Mouse (Mus musculus) kidney, embryonic 16.5 days (tissue): ENCODE results near the gene Traf3ip2. TPM values are rescaled to one million over a fixed set of nuclear protein-coding genes. Genes with fewer than 3 reads are reported as not detected.

Experiments used
- ATAC-seq: fragments of 200-750 bp; cut with Nextera tagmentation; 2 replicates; pipeline ENCODE4 v1.8.0; 2017; ENCODE audit warnings: moderate TSS enrichment; ENCODE audit not compliant: low FRiP score, low TSS enrichment
- H3K27ac ChIP-seq: fragments of 300-500 bp; sonication (generic); 2 replicates; pipeline ENCODE4 v1.5.1; 2014; ENCODE audit warnings: low read length
- H3K27me3 ChIP-seq: fragments of 300-500 bp; sonication (generic); 2 replicates; pipeline ENCODE4 v1.6.1; 2014; ENCODE audit warnings: low read length, control low read depth, mixed read lengths; ENCODE audit not compliant: insufficient read depth
- H3K36me3 ChIP-seq: fragments of 300-500 bp; sonication (generic); 2 replicates; pipeline ENCODE4 v1.6.1; 2014; ENCODE audit warnings: low read length, control low read depth, mixed read lengths; ENCODE audit not compliant: insufficient read depth
- H3K4me1 ChIP-seq: fragments of 300-500 bp; sonication (generic); 2 replicates; pipeline ENCODE4 v1.6.1; 2014; ENCODE audit warnings: low read length, control low read depth, mixed read lengths; ENCODE audit not compliant: insufficient read depth
- H3K4me2 ChIP-seq: fragments of 300-500 bp; sonication (generic); replicated peaks from 2 replicates; pipeline ENCODE4 v1.6.1; 2014; ENCODE audit warnings: low read depth, low read length
- H3K4me3 ChIP-seq: fragments of 300-500 bp; sonication (generic); 2 replicates; pipeline ENCODE4 v1.5.1; 2014; ENCODE audit warnings: mild to moderate bottlenecking, low read length
- H3K9ac ChIP-seq: fragments of 300-500 bp; sonication (generic); replicated peaks from 2 replicates; pipeline ENCODE4 v1.6.1; 2014; ENCODE audit warnings: low read length
- H3K9me3 ChIP-seq: fragments of 300-500 bp; sonication (generic); 2 replicates; pipeline ENCODE4 v1.6.1; 2016; ENCODE audit warnings: low read length, control low read depth
- WGBS: fragments of 180-500 bp; shearing (Covaris S2); extraction: QIAGEN DNeasy Blood & Tissue Kit; methylation state at CpG from one replicate; pipeline ENCODE4 v1.1.7; 2014; 5-methylcytosine and 5-hydroxymethylcytosine counted together
- polyA plus RNA-seq: library from polyadenylated mRNA; unstranded; fragments of >200 nt; fragmentation: Nextera tagmentation; extraction: Ambion mirVana; gene quantifications from 2 replicates; pipeline ENCODE4 v1.2.1, GENCODE M21; 2015

Gene Traf3ip2
- polyA plus RNA-seq, 1 experiment from 2014 or later: 18.9 TPM

GRCm38 (mm10) chr10:39615531-39616229 is 2.9 kb downstream of the Traf3ip2 start:
- Histone ChIP-seq H3K27me3 (no peaks in the 10 kb centered on the region), H3K9ac (no peak overlapping the region), H3K4me2 (no peak overlapping the region), H3K9me3 (no peaks in the 10 kb centered on the region), H3K4me3 (no peak overlapping the region), H3K4me1 (peaks cover 29% of the 10 kb centered on the region), H3K36me3 (0 out of 2 replicates have a peak, but pooled peaks cover 3% of the 10 kb centered on the region), H3K27ac (no peak overlapping the region)
- 78% methylated on average over 12 of the region's 12 CpGs for WGBS
- no peak for ATAC-seq

- no peak for ATAC-seq
- H3K4me3 ChIP-seq: no peak overlapping the region
- no peak overlapping the region for H3K9ac ChIP-seq
- H3K9me3 ChIP-seq: no peaks in the 10 kb centered on the region
- no peak overlapping the region for H3K4me2 ChIP-seq
- peaks cover 26% of the 10 kb centered on the region for H3K4me1 ChIP-seq
- 71% methylated on average over 9 of the region's 9 CpGs for WGBS
- no peaks in the 10 kb centered on the region for H3K27me3 ChIP-seq
- H3K36me3 ChIP-seq: peaks cover 6% of the 10 kb centered on the region; the same call in 1 of the 2 replicates
- H3K27ac ChIP-seq: no peak overlapping the region
Measured at GRCm38 (mm10) chr10:39616230-39616590, 3.5 kb downstream of the Traf3ip2 start.

GRCm38 (mm10) chr10:39616626-39617025 is 3.9 kb downstream of the Traf3ip2 start:
- no peak overlapping the region for H3K27ac ChIP-seq
- H3K4me2 ChIP-seq: no peak overlapping the region
- H3K36me3 ChIP-seq: peaks cover 9% of the 10 kb centered on the region; the same call in 1 of the 2 replicates
- H3K27me3 ChIP-seq: no peaks in the 10 kb centered on the region
- H3K4me1 ChIP-seq: peaks cover 26% of the 10 kb centered on the region
- no peak for ATAC-seq
- no peak overlapping the region for H3K4me3 ChIP-seq
- 86% methylated on average over 8 of the region's 8 CpGs for WGBS
- H3K9me3 ChIP-seq: no peaks in the 10 kb centered on the region
- H3K9ac ChIP-seq: no peak overlapping the region

- H3K9ac ChIP-seq: no peak overlapping the region
- H3K9me3 ChIP-seq: no peaks in the 10 kb centered on the region
- no peak overlapping the region for H3K4me3 ChIP-seq
- no peak overlapping the region for H3K4me2 ChIP-seq
- 59% methylated on average over 10 of the region's 10 CpGs for WGBS
- peaks cover 26% of the 10 kb centered on the region for H3K4me1 ChIP-seq
- ATAC-seq: no peak
- no peak overlapping the region for H3K27ac ChIP-seq
- no peaks in the 10 kb centered on the region for H3K27me3 ChIP-seq
- H3K36me3 ChIP-seq: peaks cover 9% of the 10 kb centered on the region; the same call in 1 of the 2 replicates
Measured at GRCm38 (mm10) chr10:39618431-39618830, 5.7 kb downstream of the Traf3ip2 start.

GRCm38 (mm10) chr10:39620626-39621025 is 7.9 kb downstream of the Traf3ip2 start:
- Histone ChIP-seq H3K9ac (no peak overlapping the region), H3K4me3 (no peak overlapping the region), H3K4me2 (no peak overlapping the region), H3K36me3 (peaks cover 9% of the 10 kb centered on the region; the same call in 1 of the 2 replicates), H3K4me1 (peaks cover 28% of the 10 kb centered on the region), H3K9me3 (no peaks in the 10 kb centered on the region), H3K27me3 (no peaks in the 10 kb centered on the region), H3K27ac (no peak overlapping the region)
- no peak for ATAC-seq
- WGBS: 86% methylated on average over 5 of the region's 5 CpGs

GRCm38 (mm10) chr10:39623806-39624205 is 11.1 kb downstream of the Traf3ip2 start:
- H3K27me3 ChIP-seq: no peaks in the 10 kb centered on the region
- H3K4me1 ChIP-seq: peaks cover 30% of the 10 kb centered on the region
- no peaks in the 10 kb centered on the region for H3K9me3 ChIP-seq
- 75% methylated on average over 6 of the region's 6 CpGs for WGBS
- H3K27ac ChIP-seq: no peak overlapping the region
- H3K4me2 ChIP-seq: no peak overlapping the region
- H3K36me3 ChIP-seq: peaks cover 5% of the 10 kb centered on the region; the same call in 1 of the 2 replicates
- H3K9ac ChIP-seq: no peak overlapping the region
- ATAC-seq: no peak
- H3K4me3 ChIP-seq: no peak overlapping the region

GRCm38 (mm10) chr10:39624837-39625625 is 12.3 kb downstream of the Traf3ip2 start:
- Histone ChIP-seq H3K27ac (peak overlapping the region; percentile 14), H3K4me1 (peaks cover 42% of the 10 kb centered on the region), H3K9ac (0 out of 2 replicates have a peak overlapping the region, but pooled peaks have one; percentile 6), H3K4me3 (no peak overlapping the region), H3K36me3 (peaks cover 5% of the 10 kb centered on the region; the same call in 1 of the 2 replicates), H3K9me3 (no peaks in the 10 kb centered on the region), H3K27me3 (no peaks in the 10 kb centered on the region), H3K4me2 (no peak overlapping the region)
- no peak for ATAC-seq
- 30% methylated on average over 12 of the region's 12 CpGs for WGBS

GRCm38 (mm10) chr10:39625626-39626260 is 13.0 kb downstream of the Traf3ip2 start:
- peaks cover 49% of the 10 kb centered on the region for H3K4me1 ChIP-seq
- H3K4me3 ChIP-seq: no peak overlapping the region
- peak overlapping the region; percentile 14 for H3K27ac ChIP-seq
- H3K4me2 ChIP-seq: no peak overlapping the region
- no peaks in the 10 kb centered on the region for H3K9me3 ChIP-seq
- 0 out of 2 replicates have a peak overlapping the region, but pooled peaks have one; percentile 6 for H3K9ac ChIP-seq
- 35% methylated on average over 11 of the region's 11 CpGs for WGBS
- H3K36me3 ChIP-seq: peaks cover 5% of the 10 kb centered on the region; the same call in 1 of the 2 replicates
- H3K27me3 ChIP-seq: no peaks in the 10 kb centered on the region
- ATAC-seq: no peak

GRCm38 (mm10) chr10:39626376-39626775 is 13.6 kb downstream of the Traf3ip2 start:
- WGBS: 70% methylated on average over 12 of the region's 12 CpGs
- Histone ChIP-seq H3K4me2 (no peak overlapping the region), H3K4me3 (no peak overlapping the region), H3K27ac (peak overlapping the region; percentile 14), H3K36me3 (peaks cover 2% of the 10 kb centered on the region; the same call in 1 of the 2 replicates), H3K4me1 (peaks cover 55% of the 10 kb centered on the region), H3K27me3 (no peaks in the 10 kb centered on the region), H3K9me3 (no peaks in the 10 kb centered on the region), H3K9ac (no peak overlapping the region)
- no peak for ATAC-seq
